Mouse (Mus musculus) left cerebral cortex, adult 2 months (tissue): ENCODE results near the gene Helz2. TPM values are rescaled to one million over a fixed set of nuclear protein-coding genes. Genes with fewer than 3 reads are reported as not detected.

Experiments
- DNase-seq, 2 experiments: peaks; one replicate each; pipeline ENCODE4 v3.0.0; 2021 to 2022; ENCODE audit warnings: low spot score in 2 of 2, mixed read lengths in 1 of 2; ENCODE audit errors: extremely low spot score in 1 of 2
- H3K27ac ChIP-seq: fragments of 200-600 bp; 2 replicates; pipeline ENCODE4 v1.8.1; 2022
- H3K4me3 ChIP-seq: fragments of 200-600 bp; 2 replicates; pipeline ENCODE4 v1.8.1; 2022
- CTCF ChIP-seq: fragments of 200-600 bp; IDR thresholded peaks from 2 replicates; pipeline ENCODE4 v1.8.1; 2022; ENCODE audit warnings: antibody characterized with exemption, mild to moderate bottlenecking, moderate library complexity
- intact Hi-C: fragments of 180-260 bp; cut with DNase I; formaldehyde crosslinking; loops from one replicate; pipeline ENCODE4 v1.15.1; 2025
- total RNA-seq, 2 experiments: library from RNA; stranded (reverse); gene quantifications; 2 replicates each; pipeline ENCODE4 v1.2.3; 2021

Gene Helz2
- total RNA-seq, 2 experiments from 2014 or later = 2.3 to 4.3 TPM

DNA sequence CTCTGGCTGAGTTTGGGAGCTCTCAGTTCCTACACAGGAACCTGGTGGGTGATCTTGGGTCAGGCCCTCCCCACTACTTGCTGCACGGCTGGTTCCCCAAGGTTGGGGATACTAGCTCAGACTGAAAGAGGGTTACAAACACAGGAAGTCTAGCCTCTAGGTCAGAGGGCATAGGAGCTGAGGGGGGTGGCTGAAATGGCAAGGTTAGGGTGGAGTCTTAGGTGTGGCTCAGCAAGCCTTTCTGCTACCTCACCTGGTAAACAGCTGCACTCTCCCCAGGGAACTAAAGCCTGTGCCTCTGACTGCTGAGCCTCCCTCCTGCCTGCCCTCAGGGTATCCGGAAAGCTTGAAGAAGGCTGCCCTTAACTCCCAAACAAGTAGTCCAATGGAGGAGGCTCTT lies 53.1 kb downstream of the Helz2 start:
- H3K4me3 ChIP-seq = peak overlapping the region; percentile 22; the same call in 1 of the 2 replicates
- H3K27ac ChIP-seq = peak overlapping the region; percentile 4; the same call in 1 of the 2 replicates
- no peak for DNase-seq
- intact Hi-C loops = loop anchor here (5.0 kb wide), 2 partner anchors 84 to 409 kb away; partner anchors contain the start of gene Samd10
- no peak for TF ChIP-seq CTCF

DNA sequence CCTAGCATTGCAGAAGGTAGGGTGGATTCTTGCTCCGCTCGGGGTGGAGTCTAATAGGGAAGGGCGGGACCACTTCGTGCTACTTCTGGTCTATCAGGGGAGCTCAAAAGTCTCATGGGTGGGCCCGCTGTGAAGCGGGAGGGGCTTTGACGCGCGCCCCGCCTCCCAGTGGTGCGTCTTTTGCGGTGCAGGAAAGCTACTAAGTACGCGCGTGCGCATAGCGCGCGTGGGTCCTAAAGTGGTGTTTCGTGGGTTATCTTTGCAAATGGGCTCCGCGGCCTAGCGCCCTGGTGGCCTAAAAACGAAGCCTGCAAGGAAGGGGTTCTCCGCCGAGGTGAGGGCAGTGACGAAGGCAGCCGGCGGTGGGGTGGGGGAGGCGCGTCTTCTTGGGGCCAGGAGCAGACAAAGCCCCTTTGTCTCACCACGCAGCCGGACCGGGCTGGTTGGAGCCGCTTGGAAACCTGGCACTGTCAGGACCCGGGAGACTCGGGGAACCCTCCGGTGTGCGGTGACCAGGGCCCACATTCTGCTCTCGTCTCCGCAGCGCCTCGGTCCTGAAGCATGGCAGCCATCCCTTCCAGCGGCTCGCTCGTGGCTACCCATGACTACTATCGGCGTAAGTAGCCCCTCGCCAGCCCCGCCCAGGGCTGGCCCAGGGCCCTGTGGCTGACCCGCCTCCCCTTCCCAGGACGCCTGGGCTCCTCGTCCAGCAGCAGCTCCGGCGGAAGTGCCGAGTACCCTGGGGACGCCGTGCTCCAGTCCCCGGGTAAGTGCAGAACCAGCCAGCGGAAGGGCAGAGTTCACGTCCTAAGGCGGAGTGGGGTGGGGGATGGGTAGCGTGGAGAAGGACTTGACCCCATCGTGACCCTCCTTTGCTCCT lies 54.5 kb downstream of the Helz2 start, which contains the start of gene Ppdpf:
TSS of gene Ppdpf (plus strand) at position 127 of the 880 bp plus-strand sequence.
- peak; percentile 21 for TF ChIP-seq CTCF
- Histone ChIP-seq H3K27ac (peak within 1 kb of the TSS; percentile 96), H3K4me3 (peak within 1 kb of the TSS; percentile 60)
- DNase-seq = peak; percentile 90 to 92
- intact Hi-C loops = loop anchor here (1.0 to 5.0 kb wide), 5 partner anchors 31 to 410 kb away; partner anchors contain the start of genes Eef1a2, Rtel1 and Samd10

DNA sequence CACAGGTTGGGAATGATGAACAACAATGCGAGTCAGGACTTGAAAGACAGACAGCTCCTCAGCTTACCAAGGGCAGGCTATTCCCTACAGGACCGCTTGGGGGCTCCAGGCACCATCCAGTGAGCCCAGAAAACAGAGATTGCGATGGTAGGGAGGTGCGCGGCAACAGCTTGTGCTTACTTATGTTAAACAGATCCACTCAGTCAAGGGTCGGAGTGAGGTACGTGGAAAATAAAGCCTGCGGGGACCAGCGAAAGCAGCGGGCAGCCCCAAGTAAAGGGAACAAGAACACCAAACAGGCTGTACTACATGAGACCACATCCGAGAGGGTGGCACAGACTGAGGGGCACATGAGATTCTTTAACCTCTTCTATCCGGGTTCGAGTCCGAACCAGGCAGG lies 55.2 kb downstream of the Helz2 start:
- H3K4me3 ChIP-seq = peak overlapping the region; percentile 60
- intact Hi-C loops = loop anchor here (1.0 to 5.0 kb wide), 6 partner anchors 30 to 411 kb away; partner anchors contain the start of genes Eef1a2, Rtel1 and Samd10
- peak overlapping the region; percentile 96 for H3K27ac ChIP-seq
- peak; percentile 99 for TF ChIP-seq CTCF
- peak; percentile 86 for DNase-seq

DNA sequence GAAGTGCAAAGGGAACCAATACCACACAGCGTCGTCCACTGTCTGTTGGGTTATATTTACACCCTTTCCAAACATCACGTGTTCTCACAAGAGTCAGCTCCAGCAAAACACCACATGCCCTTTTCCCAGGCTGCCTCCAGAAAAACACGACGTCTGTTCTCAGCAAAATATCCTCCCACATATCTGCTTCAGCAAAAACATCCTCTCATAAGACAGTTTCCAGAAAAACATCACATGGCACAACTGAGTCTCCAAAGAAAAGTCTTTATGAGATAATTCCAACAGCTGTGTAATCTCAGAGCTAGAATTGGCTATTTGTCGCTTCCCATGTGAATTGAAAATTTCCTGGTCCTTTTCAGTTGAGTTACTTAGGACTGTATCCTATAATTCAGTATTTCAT lies 60.9 kb downstream of the Helz2 start:
- no peak for TF ChIP-seq CTCF
- Histone ChIP-seq H3K4me3 (no peak overlapping the region), H3K27ac (no peak overlapping the region; the same call in 1 of the 2 replicates)
- no peak for DNase-seq
- intact Hi-C loops = no loop called here

GRCm38 (mm10) chr2:181178471-181178870 lies 63.4 kb downstream of the Helz2 start:
- Histone ChIP-seq H3K27ac (no peak overlapping the region), H3K4me3 (no peak overlapping the region)
- no peak for DNase-seq
- TF ChIP-seq CTCF = no peak
- intact Hi-C loops = no loop called here

DNA sequence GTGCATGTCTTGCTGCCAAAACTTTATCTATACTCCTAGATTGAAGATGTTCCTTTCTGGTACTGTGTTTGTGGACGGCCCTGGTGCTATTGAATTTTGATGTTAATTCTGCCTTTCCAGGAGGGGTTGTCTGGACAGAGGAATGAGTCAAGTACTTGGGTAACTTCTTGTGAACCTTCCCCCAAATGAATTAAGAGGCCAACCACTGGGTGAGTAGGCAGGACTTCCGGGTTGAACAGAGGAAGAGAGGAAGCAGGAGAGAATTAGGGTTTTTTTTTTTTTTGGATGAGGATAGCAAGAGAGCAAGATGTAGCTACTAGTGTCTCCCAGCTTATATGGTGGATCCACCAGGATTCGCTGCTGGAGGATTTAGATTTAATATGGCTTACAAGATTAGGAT lies 63.8 kb downstream of the Helz2 start:
- DNase-seq = no peak
- no peak for TF ChIP-seq CTCF
- Histone ChIP-seq H3K27ac (no peak overlapping the region), H3K4me3 (no peak overlapping the region)
- intact Hi-C loops = no loop called here

Other genes with a start within 250 kb of the Helz2 start
- gene Chrna4, start 198.5 kb downstream of the Helz2 start, total RNA-seq = 10 to 100 TPM; 34.8 to 36.0 TPM
- gene Kcnq2, start 106.7 kb downstream of the Helz2 start, total RNA-seq = 100 to 1,000 TPM; 275 to 280 TPM
- gene Eef1a2, start 85.0 kb downstream of the Helz2 start, total RNA-seq = 1,000 to 10,000 TPM; 1,380 to 1,388 TPM
- gene Ppdpf, start 54.8 kb downstream of the Helz2 start, total RNA-seq = 10 to 100 TPM; 72.8 to 77.8 TPM
- under 1 TPM in 1 of 2 experiments, not detected in 1; 0.11 TPM for gene Ptk6, start 39.2 kb downstream of the Helz2 start, total RNA-seq
- under 1 TPM; 0.25 to 0.26 TPM for gene Srms, start 28.8 kb downstream of the Helz2 start, total RNA-seq
- gene Fndc11, start 22.0 kb downstream of the Helz2 start, total RNA-seq = not detected
- gene Gmeb2, start 46.0 kb upstream of the Helz2 start, total RNA-seq = 10 to 100 TPM; 27.1 to 27.3 TPM
- 100 to 1,000 TPM; 633 to 653 TPM for gene Stmn3, start 72.5 kb upstream of the Helz2 start, total RNA-seq
- 10 to 100 TPM; 26.1 to 38.5 TPM for gene Rtel1, start 77.7 kb upstream of the Helz2 start, total RNA-seq
- gene Zgpat, start 122.9 kb upstream of the Helz2 start, total RNA-seq = 10 to 100 TPM; 80.3 to 80.5 TPM
- 10 to 100 TPM; 45.2 to 51.2 TPM for gene Arfrp1, start 123.4 kb upstream of the Helz2 start, total RNA-seq
- gene Lime1, start 138.1 kb upstream of the Helz2 start, total RNA-seq = 10 to 100 TPM; 43.1 to 45.2 TPM
- 10 to 100 TPM; 12.0 to 13.7 TPM for gene Zbtb46, start 217.4 kb upstream of the Helz2 start, total RNA-seq